Mouse (Mus musculus) kidney, adult 18-20 months (tissue): ENCODE measurements around the gene Rcn3.
"Not testable (repeated sequence)": the region's sequence is repeated elsewhere in the genome, so short reads cannot be mapped to it uniquely, and the experiment has no call there.

Source experiments
- DNase-seq: peaks from one replicate; pipeline ENCODE4 v3.0.0; 2021

Rcn3 gene

GRCm38 (mm10) chr7:45097479-45097878 lies 5.5 kb upstream of the Rcn3 start:
- peak; percentile 22 for DNase-seq

GRCm38 (mm10) chr7:45095965-45096364 lies 3.9 kb upstream of the Rcn3 start:
- DNase-seq = not testable (repeated sequence)

- no peak for DNase-seq
Measured at GRCm38 (mm10) chr7:45095367-45095766, 3.3 kb upstream of the Rcn3 start.

GRCm38 (mm10) chr7:45094121-45094520 lies 2.1 kb upstream of the Rcn3 start:
- no peak for DNase-seq

- DNase-seq = no peak
Measured at GRCm38 (mm10) chr7:45093516-45093905, 1.5 kb upstream of the Rcn3 start.

- no peak for DNase-seq
Measured at GRCm38 (mm10) chr7:45092828-45093515, 951 bp upstream of the Rcn3 start.

- no peak for DNase-seq
Measured at GRCm38 (mm10) chr7:45091001-45091990, 725 bp downstream of the Rcn3 start.

- no peak for DNase-seq
Measured at GRCm38 (mm10) chr7:45090251-45090977, 1.6 kb downstream of the Rcn3 start.

GRCm38 (mm10) chr7:45088597-45088996 lies 3.4 kb downstream of the Rcn3 start:
- DNase-seq = no peak

- DNase-seq = no peak
Measured at GRCm38 (mm10) chr7:45086084-45086483, 5.9 kb downstream of the Rcn3 start.

- DNase-seq = no peak
Measured at GRCm38 (mm10) chr7:45083300-45083890, 8.6 kb downstream of the Rcn3 start.

- DNase-seq = peak; percentile 40
Measured at GRCm38 (mm10) chr7:45082401-45083299, 9.4 kb downstream of the Rcn3 start.

- no peak for DNase-seq
Measured at GRCm38 (mm10) chr7:45081016-45081415, 11.0 kb downstream of the Rcn3 start.

GRCm38 (mm10) chr7:45079856-45080255 lies 12.2 kb downstream of the Rcn3 start:
- DNase-seq = peak; percentile 94

GRCm38 (mm10) chr7:45078513-45078912 lies 13.5 kb downstream of the Rcn3 start:
- peak; percentile 81 for DNase-seq

GRCm38 (mm10) chr7:45077829-45078228 lies 14.2 kb downstream of the Rcn3 start:
- DNase-seq = no peak

GRCm38 (mm10) chr7:45077322-45077721 lies 14.7 kb downstream of the Rcn3 start:
- no peak for DNase-seq

- DNase-seq = no peak
Measured at GRCm38 (mm10) chr7:45076501-45076900, 15.5 kb downstream of the Rcn3 start.

- no peak for DNase-seq
Measured at GRCm38 (mm10) chr7:45075405-45075804, 16.6 kb downstream of the Rcn3 start.

GRCm38 (mm10) chr7:45073949-45074348 lies 18.1 kb downstream of the Rcn3 start:
- no peak for DNase-seq

GRCm38 (mm10) chr7:45073171-45073707 lies 18.8 kb downstream of the Rcn3 start:
- no peak for DNase-seq
